Mouse (Mus musculus): Measurements from ENCODE around the gene Xrcc6.

- TF ChIP-seq CTCF (IDR thresholded peaks at IDR 0.05) (no peak), POLR2A (IDR thresholded peaks at IDR 0.05; ENCODE audit: insufficient read depth, low read depth, low read length) (no peak)
Observed at GRCm38 (mm10) chr15:81993992-81994391, 6.4 kb downstream of the Xrcc6 start.

Data from heart, adult 2 months (tissue).